Mouse (Mus musculus) embryonic facial prominence, embryonic 13.5 days (tissue): ENCODE data around the gene Sugp1. TPM values are rescaled to one million over a fixed set of nuclear protein-coding genes. Genes with fewer than 3 reads are reported as not detected.
A peak's percentile ranks its signal among the peaks of the same experiment; 100 is the strongest.

ENCODE experiments used
- ATAC-seq: fragments of 200-750 bp; cut with Nextera tagmentation; 2 replicates; pipeline ENCODE4 v1.8.0; 2017; ENCODE audit warnings: low read depth; ENCODE audit not compliant: insufficient number of reproducible peaks, insufficient read depth, low FRiP score, low TSS enrichment
- H3K27ac ChIP-seq: fragments of 300-500 bp; sonication (generic); 2 replicates; pipeline ENCODE4 v1.5.1; 2015; ENCODE audit warnings: moderate library complexity, mild to moderate bottlenecking, inconsistent platforms
- H3K27me3 ChIP-seq: fragments of 300-500 bp; sonication (generic); 2 replicates; pipeline ENCODE4 v1.6.1; 2015; ENCODE audit warnings: mild to moderate bottlenecking, inconsistent platforms
- H3K36me3 ChIP-seq: fragments of 300-500 bp; sonication (generic); 2 replicates; pipeline ENCODE4 v1.6.1; 2015; ENCODE audit warnings: mild to moderate bottlenecking, inconsistent platforms
- H3K4me1 ChIP-seq: fragments of 300-500 bp; sonication (generic); 2 replicates; pipeline ENCODE4 v1.6.1; 2015; ENCODE audit warnings: inconsistent platforms
- H3K4me2 ChIP-seq: fragments of 300-500 bp; sonication (generic); 2 replicates; pipeline ENCODE4 v1.6.1; 2015; ENCODE audit warnings: moderate library complexity, mild to moderate bottlenecking, inconsistent platforms
- H3K4me3 ChIP-seq: fragments of 300-500 bp; sonication (generic); 2 replicates; pipeline ENCODE4 v1.5.1; 2015; ENCODE audit warnings: mild to moderate bottlenecking, inconsistent platforms
- H3K9ac ChIP-seq: fragments of 300-500 bp; sonication (generic); 2 replicates; pipeline ENCODE4 v1.6.1; 2015; ENCODE audit warnings: mild to moderate bottlenecking, inconsistent platforms
- H3K9me3 ChIP-seq: fragments of 300-500 bp; sonication (generic); 2 replicates; pipeline ENCODE4 v1.6.1; 2016; ENCODE audit warnings: inconsistent platforms
- WGBS: fragments of 180-500 bp; shearing (Covaris S2); methylation state at CpG from one replicate; pipeline ENCODE4 v1.1.7; 2015; ENCODE audit warnings: mixed read lengths; 5-methylcytosine and 5-hydroxymethylcytosine counted together
- microRNA-seq: library from miRNA; unstranded; fragments of <30 nt; microRNA quantifications from one replicate; pipeline ENCODE4, GENCODE M21; 2016
- polyA plus RNA-seq: library from polyadenylated mRNA; unstranded; fragments of >200 nt; fragmentation: Nextera tagmentation; extraction: Ambion mirVana; gene quantifications from 2 replicates; pipeline ENCODE4 v1.2.1, GENCODE M21; 2015

The Sugp1 gene
- polyA plus RNA-seq, 1 experiment from 2014 or later: 56.5 TPM

DNA sequence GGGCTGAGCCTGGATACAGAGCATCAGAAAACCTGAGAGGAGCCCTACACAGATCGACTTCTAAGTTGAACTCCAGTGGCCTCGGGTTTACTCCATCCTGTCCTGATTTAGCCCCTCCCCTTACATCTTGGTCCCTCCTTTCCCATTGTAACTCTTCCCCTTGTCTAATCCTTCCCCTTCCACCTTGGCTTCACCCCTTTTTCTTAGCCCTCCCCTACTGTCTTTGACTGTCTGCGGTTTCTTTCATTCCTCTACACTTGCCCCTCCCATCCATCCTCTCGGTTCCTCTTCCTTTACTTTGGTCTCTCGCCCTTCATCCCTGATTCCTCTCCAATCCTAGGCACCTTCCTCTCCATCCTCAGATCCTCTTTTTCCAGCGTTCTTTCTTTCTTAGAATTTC lies 71.9 kb downstream of the Sugp1 start:
- WGBS: 16% methylated on average over 6 of the region's 6 CpGs
- H3K9me3 ChIP-seq: no peaks in the 10 kb centered on the region
- H3K27me3 ChIP-seq: peaks cover 100% of the 10 kb centered on the region
- peaks cover 12% of the 10 kb centered on the region for H3K4me1 ChIP-seq
- no peak for ATAC-seq
- H3K9ac ChIP-seq: no peak overlapping the region
- H3K27ac ChIP-seq: no peak overlapping the region
- H3K4me3 ChIP-seq: no peak overlapping the region
- no peak overlapping the region for H3K4me2 ChIP-seq
- H3K36me3 ChIP-seq: no peaks in the 10 kb centered on the region

DNA sequence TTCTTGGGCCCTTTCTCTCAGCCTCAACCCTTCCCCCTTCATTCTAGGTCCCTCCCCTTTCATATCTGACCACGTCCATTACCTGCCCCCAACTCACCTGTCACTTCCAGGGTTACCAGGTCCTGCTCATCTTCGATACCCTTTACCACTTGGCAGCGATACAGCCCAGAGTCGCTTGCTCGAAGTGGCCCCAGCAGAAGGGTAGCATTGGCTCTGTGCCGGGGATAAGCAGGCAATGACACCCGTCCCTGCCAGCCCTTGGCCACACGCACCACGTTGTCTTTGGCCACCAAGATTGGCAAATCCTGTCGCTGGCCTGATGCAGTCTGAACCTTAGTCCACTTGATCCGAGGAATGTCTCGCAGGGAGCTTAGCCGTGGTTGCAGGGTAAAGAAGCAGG lies 72.3 kb downstream of the Sugp1 start:
- ATAC-seq: no peak
- Histone ChIP-seq H3K4me1 (peaks cover 12% of the 10 kb centered on the region), H3K4me2 (no peak overlapping the region), H3K27me3 (peaks cover 100% of the 10 kb centered on the region), H3K27ac (no peak overlapping the region), H3K9me3 (no peaks in the 10 kb centered on the region), H3K9ac (no peak overlapping the region), H3K36me3 (no peaks in the 10 kb centered on the region), H3K4me3 (no peak overlapping the region)
- WGBS: 69% methylated on average over 13 of the region's 13 CpGs

DNA sequence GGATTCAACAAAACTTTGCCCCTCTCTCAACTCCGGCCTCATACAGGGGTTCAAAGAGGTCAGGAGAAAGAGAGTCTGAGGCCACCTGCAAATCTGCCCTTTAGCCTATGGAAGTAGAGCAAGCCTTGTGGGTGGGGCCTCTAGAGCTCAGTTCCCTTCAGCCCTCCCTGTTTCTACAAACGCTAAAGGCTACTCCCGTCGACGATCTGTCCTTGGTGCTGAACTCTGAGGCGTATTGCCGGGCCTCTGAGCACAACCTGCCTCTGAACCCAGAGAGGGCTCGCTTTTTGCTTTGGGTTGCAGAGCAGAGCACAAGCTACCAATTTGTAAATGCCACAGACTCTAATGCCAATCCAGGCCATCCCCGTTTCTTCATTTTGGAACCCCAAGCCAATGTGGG lies 75.0 kb downstream of the Sugp1 start:
- no peak overlapping the region for H3K27ac ChIP-seq
- no peak overlapping the region for H3K9ac ChIP-seq
- H3K4me3 ChIP-seq: no peak overlapping the region
- no peak overlapping the region for H3K4me2 ChIP-seq
- no peak for ATAC-seq
- peaks cover 7% of the 10 kb centered on the region for H3K4me1 ChIP-seq
- H3K36me3 ChIP-seq: no peaks in the 10 kb centered on the region
- no peaks in the 10 kb centered on the region for H3K9me3 ChIP-seq
- WGBS: 7% methylated on average over 9 of the region's 9 CpGs
- H3K27me3 ChIP-seq: peaks cover 95% of the 10 kb centered on the region

DNA sequence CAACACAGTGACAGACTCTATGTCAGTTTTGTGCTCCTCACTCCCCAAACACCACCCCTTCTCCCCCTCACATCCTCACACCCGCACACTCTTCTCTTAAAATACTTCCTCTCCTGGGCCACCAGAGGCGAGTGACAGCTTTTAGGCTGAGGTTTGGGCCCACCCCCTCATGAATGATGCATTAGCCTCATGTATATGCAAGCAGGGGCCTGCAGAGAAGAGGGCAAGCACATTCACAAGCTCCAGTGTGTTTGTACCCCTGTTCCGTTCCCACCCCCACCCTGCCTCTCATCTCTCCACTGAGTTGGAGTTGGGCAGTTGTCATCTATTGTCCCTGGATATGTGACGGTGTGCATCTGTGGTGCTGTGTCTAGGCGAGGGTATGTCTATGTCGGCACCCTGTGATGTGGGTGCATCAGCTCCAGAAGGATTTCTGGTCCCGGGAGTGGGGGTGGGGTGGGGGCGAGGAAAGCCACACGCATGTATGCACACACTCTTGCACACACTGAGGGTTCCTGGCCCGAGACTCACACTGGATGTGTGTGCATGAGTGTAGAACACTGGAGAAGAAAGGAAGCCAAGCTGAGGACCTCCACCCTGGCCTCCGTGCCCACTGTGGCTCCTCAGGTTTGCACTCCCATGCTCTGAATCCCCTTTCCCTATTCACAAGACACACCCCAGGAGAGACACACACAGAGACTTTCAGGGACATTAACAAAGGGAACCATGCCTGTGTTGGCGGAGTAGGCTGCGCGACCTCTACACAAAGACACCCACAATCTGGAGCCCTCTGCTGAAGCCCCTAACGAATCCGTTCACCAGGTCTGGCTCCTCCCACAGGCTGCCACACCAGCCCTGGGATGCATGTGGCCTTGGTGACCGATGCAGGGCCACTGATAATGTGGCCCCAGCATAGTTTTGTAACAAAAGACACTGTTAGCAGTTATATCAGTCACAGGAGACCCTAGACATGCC lies 76.4 kb downstream of the Sugp1 start:
- Histone ChIP-seq H3K27ac (no peak overlapping the region), H3K27me3 (peaks cover 83% of the 10 kb centered on the region), H3K36me3 (no peaks in the 10 kb centered on the region), H3K4me2 (peak overlapping the region; percentile 7; the same call in 1 of the 2 replicates), H3K9ac (no peak overlapping the region), H3K9me3 (no peaks in the 10 kb centered on the region), H3K4me1 (0 out of 2 replicates have a peak, but pooled peaks cover 6% of the 10 kb centered on the region), H3K4me3 (peak overlapping the region; percentile 1; the same call in 1 of the 2 replicates)
- 9% methylated on average over 17 of the region's 17 CpGs for WGBS
- ATAC-seq: no peak

- no peak for ATAC-seq
- Histone ChIP-seq H3K27ac (no peak within 1 kb of the TSS), H3K9ac (no peak within 1 kb of the TSS), H3K36me3 (no peaks in the 10 kb centered on the region), H3K9me3 (no peaks in the 10 kb centered on the region), H3K4me3 (peak within 1 kb of the TSS; percentile 24), H3K4me2 (peak within 1 kb of the TSS; percentile 56), H3K4me1 (0 out of 2 replicates have a peak, but pooled peaks cover 6% of the 10 kb centered on the region), H3K27me3 (peaks cover 69% of the 10 kb centered on the region)
- WGBS: 1% methylated on average over 19 of the region's 19 CpGs
Observed at GRCm38 (mm10) chr8:70120667-70121066, 78.1 kb downstream of the Sugp1 start, which contains the start of gene Ncan. Gene Ncan, minus strand, starts transcription at chr8:70120873.

Small RNA genes within 50 kb of the gene (microRNA-seq; reads per million reads assigned to microRNA genes)
- not detected for gene Mir7066

Other genes with a start within 250 kb of the Sugp1 start
- gene Gmip, start 234.1 kb upstream of the Sugp1 start, polyA plus RNA-seq: 10.3 and 11.0 TPM in 2 replicates
- 0.55 and 0.58 TPM in 2 replicates for gene Lpar2, start 220.4 kb upstream of the Sugp1 start, polyA plus RNA-seq
- 8.7 and 9.7 TPM in 2 replicates for gene Pbx4, start 210.3 kb upstream of the Sugp1 start, polyA plus RNA-seq
- 0.96 and 1.1 TPM in 2 replicates for gene Cilp2, start 155.1 kb upstream of the Sugp1 start, polyA plus RNA-seq
- gene Tssk6, start 140.6 kb upstream of the Sugp1 start, polyA plus RNA-seq: 4.5 and 4.7 TPM in 2 replicates
- gene Ndufa13, start 140.3 kb upstream of the Sugp1 start, polyA plus RNA-seq: 178 and 184 TPM in 2 replicates
- 3.6 TPM in 2 replicates for gene Yjefn3, start 140.1 kb upstream of the Sugp1 start, polyA plus RNA-seq
- 35.5 and 35.6 TPM in 2 replicates for gene Gatad2a, start 46.4 kb upstream of the Sugp1 start, polyA plus RNA-seq
- 60.3 and 63.7 TPM in 2 replicates for gene Mau2, start 79 bp upstream of the Sugp1 start, polyA plus RNA-seq
- gene Tm6sf2, start 30.1 kb downstream of the Sugp1 start, polyA plus RNA-seq: 0.76 and 1.9 TPM in 2 replicates
- 0.21 TPM in 1 of 2 replicates, not detected in the other for gene Hapln4, start 40.6 kb downstream of the Sugp1 start, polyA plus RNA-seq
- 1.4 and 2.0 TPM in 2 replicates for gene Ncan, start 78.1 kb downstream of the Sugp1 start, polyA plus RNA-seq
- 26.7 and 28.4 TPM in 2 replicates for gene Nr2c2ap, start 88.5 kb downstream of the Sugp1 start, polyA plus RNA-seq
- gene Rfxank, start 96.3 kb downstream of the Sugp1 start, polyA plus RNA-seq: 26.4 and 27.5 TPM in 2 replicates
- 56.1 and 57.4 TPM in 2 replicates for gene Borcs8, start 96.7 kb downstream of the Sugp1 start, polyA plus RNA-seq
- gene Mef2b, start 96.9 kb downstream of the Sugp1 start, polyA plus RNA-seq: 2.0 and 4.2 TPM in 2 replicates
- 68.5 and 70.5 TPM in 2 replicates for gene Tmem161a, start 129.5 kb downstream of the Sugp1 start, polyA plus RNA-seq
- gene Slc25a42, start 169.5 kb downstream of the Sugp1 start, polyA plus RNA-seq: 4.9 and 5.5 TPM in 2 replicates
- gene Sugp2, start 191.4 kb downstream of the Sugp1 start, polyA plus RNA-seq: 39.7 and 43.3 TPM in 2 replicates
- 24.8 and 25.9 TPM in 2 replicates for gene Armc6, start 191.7 kb downstream of the Sugp1 start, polyA plus RNA-seq
- gene Homer3, start 240.0 kb downstream of the Sugp1 start, polyA plus RNA-seq: 47.3 and 57.5 TPM in 2 replicates